Mouse (Mus musculus) lung, postnatal 0 days (tissue): Measurements from ENCODE around the gene Gm12569.

Experiments
- CTCF ChIP-seq: IDR thresholded peaks from 2 replicates; pipeline ENCODE4 v1.5.1; 2016; ENCODE audit warnings: antibody characterized with exemption, mild to moderate bottlenecking
- EP300 ChIP-seq: IDR thresholded peaks from 2 replicates; pipeline ENCODE4 v1.6.1; 2016; ENCODE audit warnings: antibody characterized with exemption, mild to moderate bottlenecking, control low read depth

- TF ChIP-seq CTCF (no peak), EP300 (no peak)
Measured at GRCm38 (mm10) chr11:51242897-51243296, 22.6 kb downstream of the Gm12569 start.
